Mouse (Mus musculus) bone marrow, adult 2 months (tissue): ENCODE measurements at regions not wholly inside any gene's neighbourhood (a gene's known extent, or its start where the extent isn't known, plus 50 kb on each side); places are given as distances from the start of the nearest gene placed in this dataset.

Source experiments
- CTCF ChIP-seq: fragments of 200-500 bp; IDR thresholded peaks from 2 replicates; pipeline ENCODE4 v1.5.1; 2011; ENCODE audit warnings: low read length, control low read depth; ENCODE audit not compliant: control insufficient read depth, insufficient read depth
- POLR2A ChIP-seq: fragments of 200-500 bp; IDR thresholded peaks from 2 replicates; pipeline ENCODE4 v1.6.1; 2011; ENCODE audit warnings: low read depth, mild to moderate bottlenecking, control low read depth, low read length, borderline replicate concordance; ENCODE audit not compliant: control insufficient read depth

GRCm38 (mm10) chr3:38076835-38077234 lies 352.5 kb upstream of the Gm5148 start:
- TF ChIP-seq CTCF, result no peak
- TF ChIP-seq POLR2A, result no peak
